Mouse (Mus musculus) adrenal gland, postnatal 4 days (tissue): ENCODE results near the gene Lin9. TPM values are rescaled to one million over a fixed set of nuclear protein-coding genes. Genes with fewer than 3 reads are reported as not detected.

Experiments used
- DNase-seq, 2 experiments: peaks; one replicate each; pipeline ENCODE4 v3.0.0; 2021 to 2022; ENCODE audit warnings: low spot score in 2 of 2, mixed read lengths in 2 of 2
- total RNA-seq, 2 experiments: library from RNA; stranded (reverse); gene quantifications; 2 replicates each; pipeline ENCODE4 v1.2.3; 2021

The Lin9 gene
- total RNA-seq, 2 experiments from 2014 or later = 12.2 to 12.3 TPM

DNA sequence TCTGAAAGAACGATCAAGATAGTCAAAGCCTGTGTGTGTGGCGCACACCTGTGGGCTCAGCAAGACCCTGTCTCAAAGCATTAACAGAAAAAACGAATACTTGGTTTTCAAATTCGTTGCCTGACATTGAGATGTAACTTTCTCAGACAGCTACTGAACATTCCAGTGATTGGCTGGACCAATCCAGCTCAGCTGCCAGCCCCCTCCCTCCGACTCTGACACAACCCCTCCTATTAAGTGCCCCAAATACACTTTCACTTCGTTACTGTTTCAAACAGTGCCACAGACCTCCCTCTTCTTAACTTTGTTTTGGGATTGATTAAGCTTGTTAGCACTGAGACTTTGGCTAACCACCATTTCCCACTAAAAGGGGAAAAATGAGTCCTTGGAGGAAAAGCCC is 62.5 kb downstream of the Lin9 start:
- DNase-seq = no peak

DNA sequence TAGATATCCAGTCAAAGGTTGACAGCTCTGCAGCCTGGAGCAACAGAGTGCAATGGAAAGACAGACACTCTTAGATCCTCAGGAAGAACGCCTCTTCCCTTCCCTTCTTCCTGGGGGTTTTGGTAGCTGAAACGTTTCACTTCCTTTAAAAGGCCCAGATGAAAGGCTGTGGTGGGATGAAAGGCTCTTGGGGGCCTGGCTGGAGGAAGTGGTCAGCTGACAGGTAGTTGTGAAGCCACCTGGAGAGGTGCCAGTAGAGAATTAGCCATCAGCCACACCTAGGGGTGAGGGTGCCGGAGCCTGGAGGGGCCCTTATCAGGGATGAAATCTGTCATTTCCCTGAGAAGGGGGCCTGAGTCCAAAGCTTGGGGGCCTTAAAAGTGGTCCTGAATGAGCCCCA is 66.4 kb downstream of the Lin9 start:
- DNase-seq = no peak

DNA sequence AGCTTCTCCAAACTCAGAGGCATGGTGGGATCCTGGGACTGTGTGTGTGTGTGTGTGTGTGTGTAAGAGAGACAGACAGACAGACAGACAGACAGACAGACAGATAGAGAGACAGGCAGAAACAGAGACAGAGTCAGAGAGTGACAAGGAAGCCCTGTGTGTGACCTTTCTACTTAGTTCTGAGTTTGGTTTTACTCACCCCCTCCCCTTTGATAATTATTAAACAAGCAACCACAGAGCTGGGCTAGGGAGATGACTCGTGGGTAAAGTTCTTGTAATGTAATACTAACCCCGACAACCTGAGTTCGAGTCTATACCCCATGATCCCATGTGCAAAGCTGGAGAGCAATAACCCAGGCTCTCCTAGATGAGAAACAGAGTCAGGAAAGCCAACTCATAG is 66.9 kb downstream of the Lin9 start:
- no peak for DNase-seq

DNA sequence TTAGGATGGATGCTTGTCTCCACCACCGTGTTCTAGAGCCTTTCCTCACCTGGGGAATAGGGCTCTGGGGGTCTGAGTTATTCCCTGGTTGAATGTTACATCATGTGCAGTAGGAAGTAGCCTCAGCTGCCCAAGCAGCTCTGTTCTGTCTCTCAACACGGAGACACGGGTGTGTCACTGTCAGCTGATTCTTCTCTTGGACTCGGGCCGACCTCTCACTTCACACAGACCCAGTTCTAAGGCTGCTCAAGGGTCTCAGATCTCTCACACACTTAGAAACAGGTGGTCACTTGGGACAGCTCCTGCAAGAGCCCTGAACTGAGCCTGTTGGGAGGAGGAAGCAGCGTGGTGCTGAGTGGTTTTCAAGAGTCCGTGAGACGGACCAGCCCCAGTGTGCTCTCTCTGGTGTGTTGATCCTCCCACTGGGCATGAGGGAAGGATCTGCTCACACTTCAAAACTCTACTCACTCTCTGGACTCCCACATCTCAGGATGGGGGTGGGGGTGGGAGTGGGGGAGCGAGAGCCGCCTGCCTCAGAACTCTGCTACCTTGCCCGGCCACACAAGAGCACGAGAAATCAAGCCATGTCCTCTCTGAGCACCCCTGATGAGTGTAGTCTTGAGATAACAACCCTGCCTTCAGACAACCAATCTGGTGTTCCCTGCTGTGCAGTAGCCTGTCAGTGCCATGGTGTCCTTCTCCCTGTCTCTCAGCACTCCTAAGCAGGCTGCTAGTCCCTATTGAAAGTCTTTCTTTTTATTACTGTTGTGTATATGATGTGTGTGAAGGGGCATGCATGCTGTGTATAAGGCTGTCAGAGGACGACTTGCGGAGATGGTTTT is 68.2 kb downstream of the Lin9 start:
- DNase-seq = no peak

DNA sequence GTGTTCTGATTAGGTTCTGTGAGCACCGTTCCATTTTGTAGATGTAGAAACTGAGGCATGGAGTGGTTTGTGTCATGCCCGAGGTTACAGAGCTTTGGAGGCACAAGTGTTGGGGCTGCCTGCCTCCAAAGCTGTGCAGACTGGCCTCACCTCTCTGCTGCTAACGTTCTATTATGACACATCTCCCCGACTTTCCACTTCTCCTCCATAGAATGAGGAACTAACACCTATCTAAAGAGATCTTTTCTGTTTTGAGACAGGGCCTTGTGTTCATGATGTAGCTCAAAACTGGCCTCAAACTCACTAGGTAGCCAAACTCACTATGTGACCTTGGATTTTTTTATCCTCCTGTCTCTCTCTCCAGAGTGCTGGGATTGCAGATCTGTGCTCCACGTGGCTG is 77.8 kb downstream of the Lin9 start:
- DNase-seq = no peak

DNA sequence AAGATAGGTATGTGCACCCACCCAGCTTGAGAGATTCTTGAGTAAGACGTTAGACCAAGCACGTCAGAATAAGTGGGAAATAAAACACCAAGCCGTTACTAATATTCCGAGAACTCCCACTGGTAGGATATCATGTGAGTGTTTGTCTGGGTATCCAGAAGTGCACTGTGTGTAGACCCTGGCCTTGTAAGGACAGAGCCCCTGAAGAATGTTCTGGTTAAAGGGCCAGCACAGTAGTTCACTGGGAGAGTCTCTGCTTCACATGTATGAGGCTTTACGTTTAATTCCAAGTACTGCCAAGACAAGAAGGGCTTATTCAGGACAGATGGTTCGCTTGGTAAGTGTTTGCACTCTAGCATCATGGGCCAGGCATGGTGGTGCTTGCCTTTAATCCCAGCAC is 78.5 kb downstream of the Lin9 start:
- DNase-seq = no peak

DNA sequence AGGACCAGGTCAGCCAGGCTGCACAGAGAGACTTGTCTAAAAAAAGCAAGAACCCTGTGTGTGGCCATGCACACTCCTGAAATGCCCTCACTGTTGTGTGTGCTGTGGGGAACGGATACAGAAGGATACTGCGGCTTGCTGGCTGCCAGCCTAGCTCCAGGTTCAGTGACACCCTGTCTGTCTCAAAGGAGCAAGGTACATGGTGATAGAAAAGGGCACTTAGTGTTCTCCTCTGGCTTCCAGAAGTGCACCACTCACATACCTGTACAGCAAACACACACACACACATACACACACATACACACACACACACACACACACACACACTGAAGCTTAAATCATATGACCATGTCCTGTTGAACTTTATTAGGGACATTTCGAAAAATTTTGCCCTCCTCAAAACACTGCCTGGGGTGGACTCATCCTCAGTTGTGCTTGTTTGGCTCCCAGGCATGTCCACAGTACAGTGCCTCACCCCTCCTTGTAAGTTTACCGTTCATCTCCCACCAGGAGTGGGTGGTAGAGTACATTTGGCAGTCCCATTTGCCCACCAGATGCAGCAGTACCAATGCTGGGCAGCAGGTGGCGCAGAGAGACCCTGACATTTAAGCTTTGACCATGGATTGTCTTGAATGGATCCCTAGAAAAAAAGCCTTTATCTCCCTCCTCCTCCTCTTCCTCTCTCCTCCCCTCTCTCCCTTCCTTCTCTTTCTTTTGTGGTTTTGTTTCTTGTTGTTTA is 79.2 kb downstream of the Lin9 start:
- peak; percentile 66 to 69 for DNase-seq

DNA sequence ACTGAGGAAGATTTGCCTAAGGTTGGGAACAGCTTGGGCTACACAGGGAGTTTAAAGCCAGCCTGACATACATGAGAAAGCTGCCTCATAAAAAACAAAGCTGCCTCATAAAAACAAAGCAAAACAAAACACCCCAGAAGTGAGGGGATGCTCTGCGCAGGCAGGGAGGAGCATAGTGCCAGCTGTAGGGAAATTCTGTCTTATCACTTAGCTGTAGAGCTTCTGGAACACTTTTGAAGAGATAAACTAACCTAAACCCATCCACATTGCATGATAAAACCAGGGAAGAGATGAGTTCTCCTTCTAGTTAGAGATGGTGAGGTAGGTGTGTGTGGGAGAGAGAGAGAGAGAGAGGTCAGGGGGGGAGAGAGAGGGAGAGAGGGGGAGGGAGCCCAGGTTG is 81.7 kb downstream of the Lin9 start:
- DNase-seq = no peak

DNA sequence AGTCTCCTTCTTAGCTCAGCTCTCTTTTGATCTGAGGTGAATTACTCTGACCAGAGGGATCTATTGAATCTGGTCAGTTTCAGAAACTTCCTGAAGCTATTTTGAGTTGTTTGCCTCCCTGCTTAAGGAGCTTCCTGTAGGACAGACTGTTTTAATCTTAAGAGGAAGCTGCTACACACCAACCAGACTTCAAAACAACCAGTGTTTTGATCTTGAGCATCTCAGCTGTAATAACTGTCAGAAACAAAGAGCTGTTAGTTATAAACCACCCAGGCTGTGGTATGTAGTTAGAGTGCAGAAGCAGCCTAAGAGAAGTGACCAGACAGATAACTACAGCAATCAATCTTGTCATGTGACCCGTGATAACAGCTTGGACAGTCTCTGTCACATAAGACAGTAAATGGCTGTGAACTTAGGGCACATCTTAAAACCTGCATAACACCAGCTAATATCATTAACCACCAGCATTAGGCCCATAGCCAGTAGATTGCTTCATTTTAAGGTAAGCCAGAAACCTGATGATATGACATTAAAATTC is 82.8 kb downstream of the Lin9 start:
- no peak for DNase-seq

DNA sequence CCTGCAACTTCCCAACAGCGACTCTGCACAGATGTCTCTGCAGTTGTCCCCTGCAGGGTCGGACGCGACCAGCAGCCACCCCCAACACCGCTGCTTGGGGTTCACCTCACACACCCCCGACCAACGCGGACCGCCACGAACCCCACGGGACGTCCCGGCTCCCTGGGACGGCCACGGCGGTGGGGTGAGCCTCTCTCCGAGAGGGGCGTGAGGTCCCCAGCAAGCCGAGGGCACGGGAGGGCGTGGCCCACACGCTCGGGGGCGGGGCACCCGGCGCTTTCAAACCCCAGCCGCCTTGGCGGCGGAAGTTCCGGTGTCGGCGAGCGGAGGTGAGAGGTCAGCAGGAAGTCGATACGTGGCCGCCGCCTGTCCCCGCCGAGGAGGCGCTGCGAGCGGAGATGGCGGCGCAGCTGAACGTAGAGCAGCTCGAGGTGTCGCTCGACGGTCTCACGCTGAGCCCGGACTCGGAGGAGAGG is 84.8 kb downstream of the Lin9 start, which contains the start of gene Acbd3:
Acbd3 (plus strand) TSS at position 340 of the 476 bp plus-strand sequence.
- peak; percentile 84 to 87 for DNase-seq

DNA sequence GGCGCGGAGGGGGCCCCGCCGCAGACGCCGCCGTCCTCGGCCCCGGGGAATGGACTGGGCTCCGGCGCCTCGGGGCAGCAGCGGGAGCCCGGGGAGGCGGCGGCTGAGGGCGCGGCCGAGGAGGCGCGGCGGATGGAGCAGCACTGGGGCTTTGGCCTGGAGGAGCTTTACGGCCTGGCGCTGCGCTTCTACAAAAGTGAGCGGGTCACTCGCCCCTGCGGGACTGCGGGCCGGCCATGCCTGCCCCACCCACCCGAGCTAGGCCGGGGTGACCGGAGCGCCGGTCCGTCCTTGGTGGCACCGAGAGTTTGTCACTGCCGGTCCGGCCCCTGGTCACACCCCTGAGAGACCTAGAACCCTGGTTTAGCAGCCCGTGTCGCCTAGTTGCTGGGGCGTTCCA is 85.2 kb downstream of the Lin9 start:
- no peak for DNase-seq

DNA sequence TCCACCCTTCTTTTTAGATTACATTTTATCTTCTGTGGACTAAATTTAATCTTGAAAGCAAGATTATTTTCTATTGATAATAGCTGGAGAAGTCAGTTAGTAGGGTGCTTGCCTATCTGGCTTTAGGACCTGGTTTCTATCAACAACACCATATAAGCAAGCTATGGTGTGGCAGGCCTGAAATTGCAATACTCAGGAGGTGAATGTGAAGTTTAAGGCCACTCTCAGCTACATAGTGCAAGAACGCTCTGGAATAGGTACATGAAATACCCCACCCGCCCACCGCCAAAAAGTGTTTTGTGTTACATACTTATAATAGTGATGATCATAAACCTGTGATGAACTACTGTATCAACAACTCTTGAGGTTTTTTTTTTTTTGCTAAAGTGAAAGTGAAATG is 88.3 kb downstream of the Lin9 start:
- DNase-seq = no peak

Other genes starting within 250 kb of the Lin9 start
- 1 to 10 TPM in 1 of 2 experiments, under 1 TPM in 1; 0.95 to 1.0 TPM for gene Stum, start 157.6 kb upstream of the Lin9 start, total RNA-seq
- 100 to 1,000 TPM; 120 to 131 TPM for gene Parp1, start 72.2 kb upstream of the Lin9 start, total RNA-seq
- under 1 TPM in 1 of 2 experiments, not detected in 1; 0.17 TPM for gene Mixl1, start 55.9 kb downstream of the Lin9 start, total RNA-seq
- gene Acbd3, start 84.9 kb downstream of the Lin9 start, total RNA-seq = 10 to 100 TPM; 42.6 to 46.5 TPM
- gene H3f3a, start 172.8 kb downstream of the Lin9 start, total RNA-seq = 1,000 to 10,000 TPM; 1,038 to 1,039 TPM
- gene Sde2, start 210.0 kb downstream of the Lin9 start, total RNA-seq = 10 to 100 TPM; 30.5 to 30.7 TPM